Mouse (Mus musculus) layer of hippocampus, adult 9-10 months (tissue): ENCODE data around the gene Abhd14a.

Experiments
- DNase-seq: peaks from one replicate; pipeline ENCODE4 v3.0.0; 2022; ENCODE audit warnings: low spot score

Gene Abhd14a

GRCm38 (mm10) chr9:106469317-106469716 is 21.8 kb upstream of the Abhd14a start:
- no peak for DNase-seq

DNA sequence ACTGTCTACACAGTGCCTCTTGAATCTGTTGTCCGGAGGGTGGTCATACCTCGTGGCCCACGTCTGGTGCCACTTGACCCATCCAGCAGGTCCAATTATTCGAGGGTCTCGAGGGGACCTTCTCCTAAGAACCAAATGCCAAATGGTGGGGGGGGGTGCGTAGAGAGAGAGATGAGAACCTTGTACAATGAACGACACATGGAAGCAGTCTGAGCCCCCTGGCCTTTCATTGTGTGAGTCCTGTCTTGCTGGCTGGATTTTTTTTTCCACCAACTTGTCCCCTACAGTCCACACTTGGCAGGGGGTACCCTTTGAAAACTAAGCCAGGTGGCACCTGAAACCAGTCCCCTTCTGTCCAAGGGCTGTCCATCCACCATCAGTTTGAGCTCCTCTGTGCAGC is 20.3 kb upstream of the Abhd14a start:
- no peak for DNase-seq

GRCm38 (mm10) chr9:106466721-106467120 is 19.2 kb upstream of the Abhd14a start:
- no peak for DNase-seq

DNA sequence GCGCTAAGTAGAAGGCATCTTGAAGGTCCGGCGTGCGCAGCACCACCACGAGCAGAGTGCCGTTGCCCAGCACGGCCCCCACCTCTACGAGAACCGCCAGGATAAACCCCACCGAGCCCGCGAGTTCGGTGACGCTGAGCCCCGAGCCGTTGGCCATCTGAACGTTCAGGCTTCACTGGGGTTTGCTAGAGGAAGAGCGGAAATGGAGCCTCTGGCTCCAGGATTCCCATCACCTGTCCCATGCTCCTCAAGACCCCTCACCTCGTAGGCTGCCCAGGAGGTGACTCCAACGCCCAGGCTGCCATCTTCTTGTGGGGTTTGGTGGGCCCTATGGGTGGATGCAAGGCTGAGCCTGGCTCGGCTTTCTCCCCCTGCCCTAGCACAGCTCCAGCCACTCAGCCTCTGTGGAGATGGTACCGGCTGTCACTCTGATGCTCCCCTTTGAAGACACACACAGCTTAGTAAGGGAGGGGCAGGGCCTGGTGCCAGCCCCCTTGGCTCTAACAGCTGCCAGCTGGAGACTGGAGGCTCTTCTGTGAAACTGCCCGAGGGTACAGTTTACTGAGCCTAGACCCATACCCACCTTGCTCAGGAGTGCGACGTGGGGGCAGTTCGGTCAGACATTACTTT is 18.2 kb upstream of the Abhd14a start, which contains the start of gene Gpr62:
TSS of gene Gpr62 (minus strand) at position 368 of the 630 bp plus-strand sequence.
- no peak for DNase-seq

DNA sequence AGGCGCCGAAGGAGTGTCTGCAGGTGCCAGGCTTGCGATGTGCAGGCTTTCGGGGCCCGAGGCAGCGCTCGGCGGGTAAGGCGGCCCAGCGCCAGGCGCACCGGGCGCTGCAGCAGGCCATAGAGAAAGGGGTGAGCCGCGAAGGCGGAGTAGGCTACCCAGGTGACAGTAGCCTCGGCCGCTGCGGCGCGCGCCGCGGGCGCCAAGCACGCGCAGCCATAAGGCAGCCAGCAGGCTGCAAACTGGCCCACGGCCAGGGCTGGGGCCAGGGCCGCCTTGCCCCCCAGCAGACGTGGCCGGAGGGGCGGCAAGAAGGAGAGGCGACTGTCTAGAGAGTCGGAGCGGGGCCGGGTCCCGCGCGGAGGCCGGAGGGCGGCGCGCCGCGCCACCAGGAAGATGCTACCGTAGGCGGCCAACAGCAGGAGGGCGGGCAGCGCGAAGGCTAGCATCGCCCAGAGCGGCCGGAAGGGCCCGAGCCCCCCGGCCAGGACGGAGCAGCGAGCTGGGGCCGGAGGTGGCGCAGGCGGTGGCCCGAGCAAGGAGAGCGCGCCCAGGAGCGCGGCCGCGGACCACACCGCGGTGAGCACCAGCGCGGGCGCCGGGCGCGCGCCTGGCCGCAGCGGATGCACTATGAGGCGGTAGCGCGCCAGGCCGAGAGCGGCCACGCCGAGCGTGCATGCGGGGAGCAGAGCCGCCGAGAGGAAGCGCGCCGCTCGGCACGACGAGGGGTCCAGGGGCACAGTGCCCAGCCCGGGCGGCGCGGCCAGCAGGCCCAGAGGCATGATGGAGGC is 17.5 kb upstream of the Abhd14a start:
- DNase-seq: no peak

GRCm38 (mm10) chr9:106463122-106464063 is 15.9 kb upstream of the Abhd14a start:
- no peak for DNase-seq

DNA sequence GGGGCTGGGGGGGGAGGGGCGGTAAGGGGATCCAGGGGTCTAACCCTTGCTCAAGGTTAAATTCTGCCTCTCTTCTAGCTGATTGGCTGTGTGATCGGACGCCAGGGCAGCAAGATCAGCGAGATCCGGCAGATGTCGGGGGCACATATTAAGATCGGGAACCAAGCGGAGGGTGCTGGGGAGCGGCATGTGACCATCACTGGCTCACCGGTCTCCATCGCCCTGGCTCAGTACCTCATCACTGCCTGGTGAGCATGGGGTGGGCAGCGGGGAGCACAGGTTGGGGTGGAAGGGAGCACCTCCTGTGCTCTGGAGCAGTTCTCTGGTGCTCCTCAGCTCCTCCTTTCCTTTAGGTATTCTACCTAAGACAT is 14.9 kb upstream of the Abhd14a start:
- no peak for DNase-seq

GRCm38 (mm10) chr9:106461641-106462429 is 14.4 kb upstream of the Abhd14a start:
- DNase-seq: no peak

DNA sequence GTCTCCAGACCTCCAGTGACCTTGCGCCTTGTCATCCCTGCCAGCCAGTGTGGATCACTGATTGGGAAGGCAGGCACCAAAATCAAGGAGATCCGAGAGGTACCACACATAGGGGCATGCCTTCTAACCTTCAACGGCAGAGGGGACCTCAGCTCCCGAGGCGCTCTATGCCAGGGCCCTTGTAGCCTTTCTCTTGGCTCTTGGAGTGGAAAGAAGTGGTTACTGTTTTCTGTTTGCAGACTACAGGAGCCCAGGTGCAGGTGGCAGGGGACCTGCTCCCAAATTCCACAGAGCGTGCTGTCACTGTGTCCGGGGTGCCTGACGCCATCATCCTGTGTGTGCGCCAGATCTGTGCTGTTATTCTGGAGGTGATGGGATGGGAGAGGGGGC is 13.5 kb upstream of the Abhd14a start:
- DNase-seq: no peak

DNA sequence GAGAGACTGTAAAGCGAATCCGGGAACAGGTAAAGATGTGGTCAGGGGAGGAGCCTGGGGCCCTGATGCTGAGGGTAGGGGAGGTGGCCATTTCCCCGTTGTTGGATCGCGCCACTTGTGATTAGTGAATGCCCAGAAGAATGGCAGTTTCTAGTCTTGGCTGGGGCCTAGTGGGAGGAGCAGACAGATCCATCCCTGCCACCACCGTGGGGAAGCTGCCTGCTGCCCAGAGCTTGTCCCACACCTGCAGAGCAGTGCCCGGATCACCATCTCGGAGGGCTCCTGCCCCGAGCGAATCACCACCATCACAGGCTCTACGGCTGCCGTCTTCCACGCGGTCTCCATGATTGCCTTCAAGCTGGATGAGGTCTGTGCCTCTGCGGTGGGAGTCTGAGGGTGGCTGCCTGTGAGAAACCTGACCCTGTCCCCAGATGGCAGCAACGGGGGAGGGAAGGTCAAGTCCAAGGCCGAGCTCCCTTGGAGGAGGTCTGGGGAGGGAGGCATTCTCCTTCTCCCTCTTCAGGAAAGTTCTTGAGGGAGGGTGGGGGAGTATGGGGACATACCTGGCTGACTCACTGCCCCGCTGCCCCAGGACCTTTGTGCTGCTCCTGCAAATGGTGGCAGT is 13.0 kb upstream of the Abhd14a start:
- no peak for DNase-seq

GRCm38 (mm10) chr9:106459946-106460345 is 12.5 kb upstream of the Abhd14a start:
- DNase-seq: no peak

DNA sequence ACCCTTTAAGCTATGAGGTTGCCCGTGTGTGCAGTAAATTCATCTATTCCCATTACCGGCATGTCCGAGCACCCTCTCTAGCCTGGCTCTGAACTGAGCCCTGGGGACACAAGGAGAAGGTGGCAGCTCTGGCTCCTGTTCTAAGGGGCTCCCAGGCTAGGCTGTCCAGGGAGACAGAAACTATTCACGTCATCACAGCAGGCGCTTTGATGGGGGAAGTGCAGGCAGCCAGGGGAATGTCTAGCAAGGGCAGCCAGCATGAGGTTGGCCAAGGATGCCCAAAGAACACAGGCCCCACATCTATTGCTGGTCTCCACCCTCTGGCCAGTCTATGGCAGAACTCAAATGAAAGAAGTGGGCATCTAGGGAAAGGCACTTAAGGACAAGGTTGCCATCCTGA is 10.4 kb upstream of the Abhd14a start:
- DNase-seq: no peak

DNA sequence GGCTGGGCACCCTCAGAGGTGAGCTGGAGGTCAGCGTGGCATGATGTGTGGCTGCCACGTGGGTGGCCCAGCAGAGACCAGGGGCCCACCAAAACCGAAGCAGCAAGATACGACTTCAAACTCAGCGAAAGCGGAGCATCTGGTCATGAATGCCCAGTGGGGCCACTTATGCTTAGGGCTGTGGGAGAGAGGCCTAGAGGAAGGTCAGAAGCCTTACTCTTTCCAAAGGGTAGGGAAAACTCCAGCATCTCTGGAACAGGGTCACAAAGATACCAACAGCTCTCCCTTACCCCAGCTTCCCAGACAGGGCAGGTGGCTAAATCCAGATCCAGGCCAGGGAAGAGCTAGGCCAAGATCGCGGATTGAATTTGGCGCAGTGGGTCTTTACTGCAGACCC is 9.7 kb upstream of the Abhd14a start:
- DNase-seq: no peak

DNA sequence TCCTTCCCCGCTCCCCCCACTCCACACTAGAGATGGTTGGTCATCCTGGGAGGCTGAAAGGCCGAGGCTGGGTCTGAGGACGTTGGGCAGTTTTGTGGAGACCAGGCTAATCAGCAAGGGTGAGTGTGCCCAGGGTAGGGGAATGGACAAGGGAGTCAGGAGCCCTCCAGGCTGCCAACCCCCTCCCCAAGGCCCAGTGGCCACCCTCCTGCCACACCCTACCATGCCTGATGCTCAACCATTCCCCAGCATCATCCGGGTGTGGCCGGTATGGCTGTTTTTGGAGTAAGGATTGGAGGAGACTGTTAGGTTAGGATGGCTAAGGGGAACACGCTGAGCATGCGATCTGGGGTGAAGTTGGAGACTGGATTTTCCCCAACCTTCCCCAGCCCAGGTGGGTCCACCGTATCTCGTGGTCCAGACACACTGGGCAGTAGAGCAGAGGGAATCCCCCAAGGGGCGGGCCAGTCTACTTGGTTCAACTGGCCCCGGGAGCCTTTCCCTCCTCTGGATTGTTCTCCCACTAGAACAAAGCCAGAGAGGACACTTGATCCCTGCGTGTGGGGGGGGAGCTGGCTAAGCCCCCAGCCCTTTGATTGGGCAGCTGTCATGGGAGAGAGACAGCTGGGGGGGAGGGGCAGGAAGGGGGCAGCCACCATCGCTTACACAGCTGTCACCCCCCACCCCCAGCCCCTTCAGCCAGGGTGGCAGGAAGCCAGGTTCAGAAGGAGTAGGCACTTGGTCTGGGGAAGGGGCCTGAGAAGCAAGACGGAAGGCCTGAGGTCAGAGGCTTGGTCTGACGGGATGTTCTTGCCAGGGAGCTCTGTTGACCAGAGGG is 9.1 kb upstream of the Abhd14a start:
- DNase-seq: no peak

DNA sequence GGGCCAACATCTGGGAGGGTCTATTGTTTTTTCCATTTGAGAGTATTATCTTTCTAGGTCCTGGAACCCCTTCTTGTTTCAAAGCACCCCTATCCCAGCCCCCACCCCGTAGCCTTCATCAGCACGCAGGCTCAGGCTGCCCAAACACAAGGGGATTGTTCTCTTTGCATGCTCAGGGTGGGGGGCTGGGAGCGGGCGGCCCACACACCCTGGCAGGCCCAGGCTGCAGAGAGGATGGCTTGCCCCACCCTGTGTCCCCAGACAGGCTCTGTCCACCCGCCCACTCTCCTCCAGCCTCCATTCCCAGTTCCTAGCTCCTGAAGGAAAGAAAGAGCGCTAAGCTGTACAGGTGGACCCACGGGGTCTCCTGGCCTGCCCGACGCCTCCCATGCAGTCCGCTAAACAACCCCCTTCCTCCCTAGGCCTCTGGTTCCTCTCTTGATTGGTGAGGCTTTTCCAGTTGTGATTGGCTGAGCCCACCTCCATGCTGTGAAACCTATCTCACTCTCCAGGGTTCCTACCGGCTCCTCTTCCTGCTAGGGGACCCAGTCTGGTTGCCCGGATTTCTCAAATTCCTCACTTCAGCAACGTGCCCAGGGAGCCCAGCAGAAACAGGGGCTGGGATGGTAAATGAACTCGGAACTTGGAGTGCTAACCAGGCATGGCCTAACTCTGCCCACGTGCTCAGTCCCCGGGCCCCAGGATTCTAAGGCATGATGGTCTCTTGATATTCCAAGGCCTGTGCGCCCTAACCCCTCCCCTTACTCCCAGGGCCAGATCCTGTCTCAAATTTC is 7.6 kb upstream of the Abhd14a start:
- DNase-seq: no peak

DNA sequence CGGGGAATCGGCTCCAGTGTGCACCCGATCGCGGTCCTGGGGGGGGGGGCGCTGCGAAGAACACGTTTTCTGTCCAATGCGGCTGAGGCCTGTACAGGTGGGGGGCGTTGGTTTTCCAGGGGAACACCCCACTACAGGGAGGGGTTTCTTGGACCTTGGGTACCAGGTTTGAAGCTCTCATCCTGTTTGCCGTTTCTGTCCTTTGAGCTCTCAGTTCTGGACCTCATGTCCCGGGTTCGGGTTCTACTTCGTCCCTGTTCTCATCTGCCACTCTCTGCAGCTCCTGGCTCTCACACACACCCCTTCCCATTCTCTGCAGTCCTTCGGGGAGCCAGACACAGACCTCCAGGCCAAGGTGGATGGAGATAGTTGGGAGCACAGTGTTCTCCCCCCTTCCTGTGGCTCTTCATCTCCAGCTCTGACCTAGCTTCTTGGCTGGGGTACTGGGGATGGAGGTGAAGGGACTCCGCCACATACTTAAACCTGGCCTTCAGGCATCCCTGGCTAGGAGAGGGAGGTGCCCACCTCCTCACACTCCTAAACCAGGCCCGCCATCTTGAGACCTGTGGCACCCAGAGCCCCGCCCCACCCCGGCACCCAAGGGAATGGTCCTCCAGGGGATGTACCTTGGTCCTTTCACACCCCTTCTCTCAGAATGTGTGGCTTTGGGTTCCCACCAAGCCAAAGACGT is 6.7 kb upstream of the Abhd14a start:
- no peak for DNase-seq

DNA sequence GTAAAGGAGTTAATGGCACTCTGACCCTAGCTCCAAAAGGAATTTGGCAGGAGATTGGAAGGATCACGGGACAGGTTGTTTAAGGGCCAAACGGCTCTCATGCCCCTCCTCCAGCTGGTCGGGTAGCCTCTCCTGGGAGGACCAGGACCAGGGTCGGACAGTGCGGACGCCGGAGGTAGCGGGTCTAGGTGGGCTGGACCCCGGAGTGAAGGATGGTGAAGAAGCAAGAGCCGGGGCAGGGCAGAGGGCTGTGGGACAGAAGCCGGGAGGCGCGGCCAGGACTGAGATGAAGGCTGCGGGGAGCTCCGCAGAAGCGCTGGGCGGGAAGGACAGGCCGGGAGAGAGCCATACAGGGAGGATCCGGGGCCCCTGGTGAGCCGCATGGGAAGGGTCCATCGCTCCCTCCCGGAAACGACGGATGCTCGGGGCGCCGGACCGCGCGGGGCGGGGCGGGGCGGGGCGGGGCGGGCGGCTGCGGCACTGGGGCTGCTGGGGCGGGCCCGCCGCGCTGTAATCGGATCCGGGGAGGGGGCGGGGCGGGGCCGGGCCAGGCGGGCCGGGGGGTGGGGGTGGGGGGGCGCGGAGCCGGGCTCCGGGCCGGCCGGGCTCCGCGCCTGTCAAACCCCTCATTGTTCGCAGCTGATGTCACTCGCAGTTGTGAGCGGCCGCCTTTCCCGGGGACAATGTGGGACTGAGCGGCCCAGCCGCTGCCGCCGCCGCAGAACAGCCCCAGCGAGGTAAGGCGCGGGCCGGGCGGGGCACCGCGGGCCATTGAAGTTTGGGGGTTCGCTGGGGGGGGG is 6.0 kb upstream of the Abhd14a start, which contains the start of gene Pcbp4:
TSS of gene Pcbp4 (plus strand) at position 21 of the 800 bp plus-strand sequence.
- DNase-seq: no peak

- DNase-seq: no peak
Observed at GRCm38 (mm10) chr9:106452821-106453220, 5.3 kb upstream of the Abhd14a start.
